Mouse (Mus musculus): ENCODE measurements around the gene Cnnm4.

DNA sequence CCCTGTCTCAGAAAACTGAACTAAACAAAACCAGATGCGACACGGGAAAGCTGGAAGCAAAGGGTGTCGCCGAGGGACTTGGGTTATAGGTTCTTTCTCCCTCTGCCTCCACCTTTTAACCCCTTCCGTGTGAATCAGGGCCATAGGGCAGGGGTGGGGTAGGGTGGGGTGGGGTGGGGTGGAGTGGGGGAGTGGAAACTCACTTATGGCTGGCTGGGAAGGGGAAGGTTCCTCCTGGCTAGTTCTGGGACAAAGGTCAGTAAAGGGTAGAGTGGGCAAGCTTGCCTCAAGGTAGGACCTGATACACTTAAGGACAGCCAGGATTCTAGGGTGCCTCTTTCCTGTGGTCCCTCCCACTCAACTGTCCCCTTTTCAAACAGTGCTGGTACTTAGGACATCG lies 21.9 kb downstream of the Cnnm4 start:
- TF ChIP-seq CTCF (IDR thresholded peaks at IDR 0.05; ENCODE audit: borderline replicate concordance, control insufficient read depth, extremely low read depth, insufficient read depth, low read length, poor library complexity) (no peak), POLR2A (IDR thresholded peaks at IDR 0.05; ENCODE audit: control insufficient read depth, extremely low read depth, insufficient read depth, low read length, poor library complexity) (no peak)
